15 mouse cellular contexts compared by ENCODE assay signal in the genomic region with DNA sequence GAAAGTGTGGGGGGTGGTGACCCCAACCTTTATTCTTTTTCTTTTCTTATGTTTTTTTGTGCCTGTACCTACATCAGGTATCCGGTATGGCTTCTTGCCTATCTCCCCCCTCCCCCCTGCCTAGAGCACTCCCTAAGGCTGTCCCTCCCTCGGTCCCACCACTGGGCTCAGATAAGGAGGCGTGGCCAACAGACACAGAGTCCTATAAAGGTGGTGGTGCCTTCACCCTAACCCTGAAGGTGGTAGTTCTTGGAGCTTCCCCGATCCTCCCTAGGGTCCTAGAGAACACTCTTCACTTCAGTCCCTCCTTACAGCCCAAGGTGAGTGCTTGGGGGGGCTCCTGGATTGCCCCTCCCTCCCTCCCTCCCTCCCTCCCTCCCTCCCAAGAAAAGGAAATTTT. TPM values are rescaled to one million over a fixed set of nuclear protein-coding genes. Genes with fewer than 3 reads are reported as not detected.
DNase-seq lines count a peak whose midpoint lies in the region; ATAC-seq lines count a peak whose summit lies in the region.
"Had no signal": no experiment of that assay in that cellular context is flagged by ENCODE, and none has a peak within 500 bp of the region (broad histone marks: within the 10 kb centered on the region; RNA-seq: fewer than 3 reads in every experiment).

No protein-coding gene starts in this region.

- H3K9ac ChIP-seq in hindbrain, embryonic 11.5 days (ENCODE audit: low read depth, low read length) = no peak overlapping the region
- H3K9ac ChIP-seq in hindbrain, embryonic 13.5 days = no peak overlapping the region
- H3K9ac ChIP-seq in midbrain, embryonic 15.5 days = no peak overlapping the region
- H3K9ac ChIP-seq in midbrain, embryonic 11.5 days (ENCODE audit: low read length) = no peak overlapping the region
- no peak overlapping the region for H3K9ac ChIP-seq in embryonic facial prominence, embryonic 11.5 days (replicated peaks; ENCODE audit: low read length)
- no peak overlapping the region for H3K9ac ChIP-seq in stomach, embryonic 16.5 days (ENCODE audit: low read length)

- WGBS in hindbrain, embryonic 11.5 days = 20% methylated on average over 4 of the region's 4 CpGs
- 16% methylated on average over 4 of the region's 4 CpGs for WGBS in hindbrain, embryonic 13.5 days
- WGBS in midbrain, embryonic 15.5 days = 18% methylated on average over 4 of the region's 4 CpGs
- 18% methylated on average over 4 of the region's 4 CpGs for WGBS in midbrain, embryonic 11.5 days
- WGBS in embryonic facial prominence, embryonic 11.5 days = 24% methylated on average over 4 of the region's 4 CpGs
- 21% methylated on average over 4 of the region's 4 CpGs for WGBS in stomach, embryonic 16.5 days

- H3K4me1 ChIP-seq in hindbrain, embryonic 11.5 days (replicated peaks; ENCODE audit: control insufficient read depth, insufficient read depth, low read length) = no peaks in the 10 kb centered on the region
- peaks cover 15% of the 10 kb centered on the region for H3K4me1 ChIP-seq in hindbrain, embryonic 13.5 days (replicated peaks)
- peaks cover 15% of the 10 kb centered on the region for H3K4me1 ChIP-seq in midbrain, embryonic 15.5 days
- H3K4me1 ChIP-seq in midbrain, embryonic 11.5 days (ENCODE audit: control insufficient read depth, insufficient read depth, low read length) = peaks cover 6% of the 10 kb centered on the region
- H3K4me1 ChIP-seq in embryonic facial prominence, embryonic 11.5 days (ENCODE audit: control insufficient read depth, insufficient read depth, low read length) = peaks cover 5% of the 10 kb centered on the region; the same call in 1 of the 2 replicates
- H3K4me1 ChIP-seq in stomach, embryonic 16.5 days (ENCODE audit: control insufficient read depth, insufficient read depth, low read length) = peaks cover 14% of the 10 kb centered on the region

- no peak overlapping the region for H3K4me3 ChIP-seq in hindbrain, embryonic 11.5 days (ENCODE audit: low read depth, low read length)
- no peak overlapping the region for H3K4me3 ChIP-seq in hindbrain, embryonic 13.5 days
- no peak overlapping the region for H3K4me3 ChIP-seq in midbrain, embryonic 15.5 days
- H3K4me3 ChIP-seq in midbrain, embryonic 11.5 days (ENCODE audit: low read depth, low read length) = no peak overlapping the region
- H3K4me3 ChIP-seq in embryonic facial prominence, embryonic 11.5 days (ENCODE audit: low read depth, low read length) = no peak overlapping the region
- no peak overlapping the region for H3K4me3 ChIP-seq in stomach, embryonic 16.5 days (replicated peaks; ENCODE audit: low read length)

- ATAC-seq in hindbrain, embryonic 11.5 days (ENCODE audit: low FRiP score) = no peak
- ATAC-seq in hindbrain, embryonic 13.5 days (ENCODE audit: low FRiP score) = no peak
- peak; percentile 50; the same call in 1 of the 2 replicates for ATAC-seq in midbrain, embryonic 15.5 days (replicated peaks)
- no peak for ATAC-seq in midbrain, embryonic 11.5 days (ENCODE audit: low FRiP score)
- ATAC-seq in embryonic facial prominence, embryonic 11.5 days (replicated peaks; ENCODE audit: insufficient number of reproducible peaks, low FRiP score, low TSS enrichment, low read depth) = 0 out of 2 replicates have a peak, but pooled peaks have one; percentile 60
- peak; percentile 25; the same call in 1 of the 2 replicates for ATAC-seq in stomach, embryonic 16.5 days (ENCODE audit: insufficient read depth, low FRiP score)
- ATAC-seq: activated CD4-positive, CD25-positive, alpha-beta regulatory T cell, adult 4 months had no signal

- no peak overlapping the region for H3K4me2 ChIP-seq in hindbrain, embryonic 11.5 days (replicated peaks; ENCODE audit: low read depth, low read length)
- no peak overlapping the region; the same call in 1 of the 2 replicates for H3K4me2 ChIP-seq in hindbrain, embryonic 13.5 days
- H3K4me2 ChIP-seq in midbrain, embryonic 15.5 days = no peak overlapping the region
- no peak overlapping the region for H3K4me2 ChIP-seq in midbrain, embryonic 11.5 days
- no peak overlapping the region for H3K4me2 ChIP-seq in embryonic facial prominence, embryonic 11.5 days (ENCODE audit: low read depth, low read length)
- no peak overlapping the region for H3K4me2 ChIP-seq in stomach, embryonic 16.5 days (ENCODE audit: low read depth, low read length)

- peaks cover 23% of the 10 kb centered on the region for H3K27me3 ChIP-seq in hindbrain, embryonic 11.5 days (ENCODE audit: control insufficient read depth, insufficient read depth, low read length)
- peaks cover 52% of the 10 kb centered on the region for H3K27me3 ChIP-seq in hindbrain, embryonic 13.5 days
- H3K27me3 ChIP-seq in midbrain, embryonic 15.5 days (replicated peaks) = peaks cover 10% of the 10 kb centered on the region
- peaks cover 21% of the 10 kb centered on the region for H3K27me3 ChIP-seq in midbrain, embryonic 11.5 days (ENCODE audit: control insufficient read depth, insufficient read depth, low read length)
- H3K27me3 ChIP-seq in embryonic facial prominence, embryonic 11.5 days (ENCODE audit: control insufficient read depth, insufficient read depth, low read length) = peaks cover 16% of the 10 kb centered on the region
- H3K27me3 ChIP-seq in stomach, embryonic 16.5 days (ENCODE audit: control insufficient read depth, insufficient read depth, low read length) = peaks cover 24% of the 10 kb centered on the region

- no peaks in the 10 kb centered on the region for H3K9me3 ChIP-seq in hindbrain, embryonic 11.5 days (ENCODE audit: control insufficient read depth, low read length)
- no peaks in the 10 kb centered on the region for H3K9me3 ChIP-seq in hindbrain, embryonic 13.5 days
- no peaks in the 10 kb centered on the region for H3K9me3 ChIP-seq in midbrain, embryonic 15.5 days
- no peaks in the 10 kb centered on the region for H3K9me3 ChIP-seq in midbrain, embryonic 11.5 days (ENCODE audit: control insufficient read depth, low read length)
- no peaks in the 10 kb centered on the region for H3K9me3 ChIP-seq in embryonic facial prominence, embryonic 11.5 days (replicated peaks; ENCODE audit: control insufficient read depth, low read length)
- H3K9me3 ChIP-seq in stomach, embryonic 16.5 days (replicated peaks; ENCODE audit: control insufficient read depth, low read length) = no peaks in the 10 kb centered on the region
- H3K9me3 ChIP-seq: embryonic facial prominence, embryonic 12.5 days had no signal

- H3K27ac ChIP-seq in hindbrain, embryonic 11.5 days (ENCODE audit: low read depth, low read length) = no peak overlapping the region
- no peak overlapping the region for H3K27ac ChIP-seq in hindbrain, embryonic 13.5 days
- no peak overlapping the region for H3K27ac ChIP-seq in midbrain, embryonic 15.5 days
- no peak overlapping the region for H3K27ac ChIP-seq in midbrain, embryonic 11.5 days (ENCODE audit: low read depth, low read length)
- no peak overlapping the region for H3K27ac ChIP-seq in embryonic facial prominence, embryonic 11.5 days (replicated peaks; ENCODE audit: low read depth, low read length)
- no peak overlapping the region for H3K27ac ChIP-seq in stomach, embryonic 16.5 days (ENCODE audit: low read length)
- H3K27ac ChIP-seq: embryonic facial prominence, embryonic 12.5 days had no signal

- peak; percentile 6 for DNase-seq in hindbrain, embryonic 11.5 days (ENCODE audit: low spot score)
- no peak for DNase-seq in midbrain, embryonic 11.5 days (ENCODE audit: low spot score, missing footprints)
- DNase-seq in embryonic facial prominence, embryonic 11.5 days (ENCODE audit: low spot score) = no peak
- no peak for DNase-seq in adrenal gland, adult 18-20 months (ENCODE audit: low spot score in 2 of 2)
- DNase-seq: heart, adult 18-20 months had no signal

- no peaks in the 10 kb centered on the region for H3K36me3 ChIP-seq in hindbrain, embryonic 11.5 days (ENCODE audit: control insufficient read depth, insufficient read depth, low read length)
- no peaks in the 10 kb centered on the region for H3K36me3 ChIP-seq in hindbrain, embryonic 13.5 days
- H3K36me3 ChIP-seq in midbrain, embryonic 15.5 days (replicated peaks) = no peaks in the 10 kb centered on the region
- no peaks in the 10 kb centered on the region for H3K36me3 ChIP-seq in midbrain, embryonic 11.5 days (ENCODE audit: control insufficient read depth, insufficient read depth, low read length)
- no peaks in the 10 kb centered on the region for H3K36me3 ChIP-seq in embryonic facial prominence, embryonic 11.5 days (replicated peaks; ENCODE audit: control insufficient read depth, insufficient read depth, low read depth, low read length)
- no peaks in the 10 kb centered on the region for H3K36me3 ChIP-seq in stomach, embryonic 16.5 days (ENCODE audit: control insufficient read depth, insufficient read depth, low read length)
- H3K36me3 ChIP-seq: embryonic facial prominence, embryonic 12.5 days had no signal

RNA-seq across cellular contexts. Expression of a gene that starts 9.7 kb away (rescaled TPM):
- polyA plus RNA-seq in hindbrain, embryonic 11.5 days (2014; fragmentation: Nextera tagmentation; extraction: Ambion mirVana) = not detected in 2 replicates
- 0.09 and 0.12 TPM in 2 replicates for polyA plus RNA-seq in hindbrain, embryonic 13.5 days (2015; fragmentation: Nextera tagmentation; extraction: Ambion mirVana)
- 0.17 TPM in 1 of 2 replicates, not detected in the other for polyA plus RNA-seq in midbrain, embryonic 15.5 days (2015; fragmentation: Nextera tagmentation; extraction: Ambion mirVana)
- not detected in 2 replicates for polyA plus RNA-seq in midbrain, embryonic 11.5 days (2014; fragmentation: Nextera tagmentation; extraction: Ambion mirVana)
- polyA plus RNA-seq in embryonic facial prominence, embryonic 11.5 days (2014; fragmentation: Nextera tagmentation; extraction: Ambion mirVana) = not detected in 2 replicates
- polyA plus RNA-seq in stomach, embryonic 16.5 days (2015; fragmentation: Nextera tagmentation; extraction: Ambion mirVana) = 0.05 TPM in 1 of 2 replicates, not detected in the other
- total RNA-seq in adrenal gland, adult 18-20 months (2021) = 1 to 10 TPM in 1 of 2 experiments, under 1 TPM in 1; 0.17 to 1.0 TPM
- polyA plus RNA-seq: activated CD4-positive, CD25-positive, alpha-beta regulatory T cell, adult 4 months; embryonic facial prominence, embryonic 12.5 days had no signal

RNA-seq across cellular contexts. Expression of a gene that starts 11.0 kb away (rescaled TPM):
- 23.7 and 28.4 TPM in 2 replicates for polyA plus RNA-seq in hindbrain, embryonic 11.5 days (2014; fragmentation: Nextera tagmentation; extraction: Ambion mirVana)
- 33.8 and 35.4 TPM in 2 replicates for polyA plus RNA-seq in hindbrain, embryonic 13.5 days (2015; fragmentation: Nextera tagmentation; extraction: Ambion mirVana)
- 35.7 and 36.8 TPM in 2 replicates for polyA plus RNA-seq in midbrain, embryonic 15.5 days (2015; fragmentation: Nextera tagmentation; extraction: Ambion mirVana)
- polyA plus RNA-seq in midbrain, embryonic 11.5 days (2014; fragmentation: Nextera tagmentation; extraction: Ambion mirVana) = 27.7 and 30.0 TPM in 2 replicates
- polyA plus RNA-seq in embryonic facial prominence, embryonic 11.5 days (2014; fragmentation: Nextera tagmentation; extraction: Ambion mirVana) = 28.1 and 29.1 TPM in 2 replicates
- polyA plus RNA-seq in stomach, embryonic 16.5 days (2015; fragmentation: Nextera tagmentation; extraction: Ambion mirVana) = 28.6 and 32.9 TPM in 2 replicates
- 1 to 10 TPM; 7.1 to 8.7 TPM for total RNA-seq in adrenal gland, adult 18-20 months (2021)

RNA-seq across cellular contexts. Expression of a gene that starts 13.9 kb away (rescaled TPM):
- not detected in 2 replicates for polyA plus RNA-seq in hindbrain, embryonic 11.5 days (2014; fragmentation: Nextera tagmentation; extraction: Ambion mirVana)
- polyA plus RNA-seq in hindbrain, embryonic 13.5 days (2015; fragmentation: Nextera tagmentation; extraction: Ambion mirVana) = not detected in 2 replicates
- polyA plus RNA-seq in midbrain, embryonic 15.5 days (2015; fragmentation: Nextera tagmentation; extraction: Ambion mirVana) = not detected in 2 replicates
- not detected in 2 replicates for polyA plus RNA-seq in midbrain, embryonic 11.5 days (2014; fragmentation: Nextera tagmentation; extraction: Ambion mirVana)
- polyA plus RNA-seq in embryonic facial prominence, embryonic 11.5 days (2014; fragmentation: Nextera tagmentation; extraction: Ambion mirVana) = not detected in 2 replicates
- polyA plus RNA-seq in stomach, embryonic 16.5 days (2015; fragmentation: Nextera tagmentation; extraction: Ambion mirVana) = not detected in 2 replicates
- total RNA-seq in adrenal gland, adult 18-20 months (2021) = under 1 TPM in 1 of 2 experiments, not detected in 1; 0.20 TPM
- total RNA-seq: CH12.LX; heart, adult 18-20 months; layer of hippocampus, postnatal 25 days had no signal
- polyA plus RNA-seq: activated CD4-positive, CD25-positive, alpha-beta regulatory T cell, adult 4 months; embryonic facial prominence, embryonic 12.5 days; forebrain, embryonic 16.5 days; kidney, adult 2 months; limb, embryonic 14.5 days had no signal

RNA-seq across cellular contexts. Expression of a gene that starts 43.9 kb away (rescaled TPM):
- polyA plus RNA-seq in hindbrain, embryonic 11.5 days (2014; fragmentation: Nextera tagmentation; extraction: Ambion mirVana) = 29.4 and 30.7 TPM in 2 replicates
- 43.6 and 45.0 TPM in 2 replicates for polyA plus RNA-seq in hindbrain, embryonic 13.5 days (2015; fragmentation: Nextera tagmentation; extraction: Ambion mirVana)
- polyA plus RNA-seq in midbrain, embryonic 15.5 days (2015; fragmentation: Nextera tagmentation; extraction: Ambion mirVana) = 36.8 and 39.9 TPM in 2 replicates
- 29.2 and 32.3 TPM in 2 replicates for polyA plus RNA-seq in midbrain, embryonic 11.5 days (2014; fragmentation: Nextera tagmentation; extraction: Ambion mirVana)
- polyA plus RNA-seq in embryonic facial prominence, embryonic 11.5 days (2014; fragmentation: Nextera tagmentation; extraction: Ambion mirVana) = 30.7 and 31.4 TPM in 2 replicates
- 26.6 and 27.9 TPM in 2 replicates for polyA plus RNA-seq in stomach, embryonic 16.5 days (2015; fragmentation: Nextera tagmentation; extraction: Ambion mirVana)
- 10 to 100 TPM; 62.2 to 89.1 TPM for total RNA-seq in adrenal gland, adult 18-20 months (2021)

Comparison
In these comparisons a context has a peak if more than half of its experiments do, and no peak if none do; other contexts are left out.
1. ATAC-seq: peak in midbrain, embryonic 15.5 days (single experiment), embryonic facial prominence, embryonic 11.5 days (single experiment) and stomach, embryonic 16.5 days (single experiment); none in hindbrain, embryonic 11.5 days (single experiment), hindbrain, embryonic 13.5 days (single experiment) and midbrain, embryonic 11.5 days (single experiment).